ENCODE assay signal across 24 mouse cellular contexts in the genomic region with DNA sequence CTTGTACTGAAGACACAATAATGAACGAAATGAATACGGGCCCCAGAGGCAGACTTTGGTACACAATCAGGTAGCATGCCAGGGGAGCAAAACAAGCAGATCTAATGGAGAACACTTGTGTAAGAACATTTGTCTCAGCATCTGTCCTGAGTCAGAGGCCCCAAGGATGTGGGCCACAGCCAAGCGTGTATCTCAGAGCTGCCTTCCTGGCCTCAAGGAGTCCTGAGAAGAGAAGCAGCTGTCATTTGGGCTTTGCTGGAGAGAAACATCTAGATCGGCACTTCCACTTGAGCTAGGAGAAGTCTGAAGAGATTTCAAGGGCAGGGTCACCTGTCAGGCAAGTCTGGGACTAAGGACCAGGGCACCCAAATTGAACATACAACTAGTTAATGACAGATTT.
DNase-seq lines count a peak whose midpoint lies in the region; ATAC-seq and TF ChIP-seq lines count a peak whose summit lies in the region.
"Had no signal": no experiment of that assay in that cellular context is flagged by ENCODE, and none has a peak within 500 bp of the region (broad histone marks: within the 10 kb centered on the region; RNA-seq: fewer than 3 reads in every experiment).

No protein-coding gene starts in this region.

- no peak overlapping the region for H3K4me2 ChIP-seq in heart, embryonic 12.5 days
- H3K4me2 ChIP-seq in neural tube, embryonic 15.5 days, result no peak overlapping the region
- H3K4me2 ChIP-seq in liver, postnatal 0 days (ENCODE audit: low read depth, low read length), result no peak overlapping the region
- H3K4me2 ChIP-seq: embryonic facial prominence, embryonic 15.5 days; forebrain, embryonic 15.5 days; hindbrain, embryonic 14.5 days; limb, embryonic 12.5 days; liver, embryonic 11.5 days; midbrain, embryonic 13.5 days; neural tube, embryonic 12.5 days had no signal

- intact Hi-C loops in heart, postnatal 14 days (cut with DNase I), result no loop called here

- no peak for TF ChIP-seq CTCF in liver, postnatal 0 days (IDR thresholded peaks at IDR 0.05; ENCODE audit: low read depth)

- H3K4me1 ChIP-seq in heart, embryonic 12.5 days (replicated peaks), result peaks cover 5% of the 10 kb centered on the region; the same call in 1 of the 2 replicates
- H3K4me1 ChIP-seq in neural tube, embryonic 15.5 days, result no peaks in the 10 kb centered on the region
- no peaks in the 10 kb centered on the region for H3K4me1 ChIP-seq in liver, postnatal 0 days (ENCODE audit: insufficient read depth)
- H3K4me1 ChIP-seq: embryonic facial prominence, embryonic 15.5 days; forebrain, embryonic 15.5 days; midbrain, embryonic 13.5 days; neural tube, embryonic 12.5 days had no signal

- H3K9ac ChIP-seq in heart, embryonic 12.5 days, result no peak overlapping the region
- no peak overlapping the region for H3K9ac ChIP-seq in neural tube, embryonic 15.5 days (replicated peaks)
- no peak overlapping the region for H3K9ac ChIP-seq in liver, postnatal 0 days (replicated peaks)
- H3K9ac ChIP-seq: embryonic facial prominence, embryonic 15.5 days; forebrain, embryonic 15.5 days; hindbrain, embryonic 14.5 days; limb, embryonic 12.5 days; midbrain, embryonic 13.5 days; neural tube, embryonic 12.5 days had no signal

- no peak for TF ChIP-seq EP300 in liver, postnatal 0 days (IDR thresholded peaks at IDR 0.05; ENCODE audit: low read depth)

- 74% methylated on average over 4 of the region's 4 CpGs for WGBS in heart, embryonic 12.5 days
- 96% methylated on average over 4 of the region's 4 CpGs for WGBS in neural tube, embryonic 15.5 days
- 78% methylated on average over 4 of the region's 4 CpGs for WGBS in liver, postnatal 0 days (ENCODE audit: insufficient replicate concordance)

- no peak overlapping the region for H3K4me3 ChIP-seq in heart, embryonic 12.5 days
- H3K4me3 ChIP-seq in neural tube, embryonic 15.5 days (replicated peaks), result no peak overlapping the region
- no peak overlapping the region for H3K4me3 ChIP-seq in liver, postnatal 0 days (ENCODE audit: low read depth, low read length)
- H3K4me3 ChIP-seq: embryonic facial prominence, embryonic 15.5 days; forebrain, embryonic 15.5 days; limb, embryonic 12.5 days; megakaryocyte, embryonic 14.5 days; midbrain, embryonic 13.5 days; neural tube, embryonic 12.5 days had no signal

- H3K36me3 ChIP-seq in heart, embryonic 12.5 days, result no peaks in the 10 kb centered on the region
- no peaks in the 10 kb centered on the region for H3K36me3 ChIP-seq in neural tube, embryonic 15.5 days
- H3K36me3 ChIP-seq in liver, postnatal 0 days (replicated peaks; ENCODE audit: insufficient read depth, low read length), result no peaks in the 10 kb centered on the region
- H3K36me3 ChIP-seq: embryonic facial prominence, embryonic 15.5 days; forebrain, embryonic 15.5 days; limb, embryonic 12.5 days; midbrain, embryonic 13.5 days; neural tube, embryonic 12.5 days had no signal

- no peaks in the 10 kb centered on the region for H3K9me3 ChIP-seq in heart, embryonic 12.5 days (replicated peaks)
- no peaks in the 10 kb centered on the region for H3K9me3 ChIP-seq in neural tube, embryonic 15.5 days (replicated peaks)
- no peaks in the 10 kb centered on the region for H3K9me3 ChIP-seq in liver, postnatal 0 days (ENCODE audit: low read length)
- H3K9me3 ChIP-seq: embryonic facial prominence, embryonic 15.5 days; forebrain, embryonic 15.5 days; limb, embryonic 12.5 days; megakaryocyte, embryonic 14.5 days; midbrain, embryonic 13.5 days; neural tube, embryonic 12.5 days had no signal

- no peaks in the 10 kb centered on the region for H3K27me3 ChIP-seq in heart, embryonic 12.5 days (replicated peaks)
- no peaks in the 10 kb centered on the region for H3K27me3 ChIP-seq in neural tube, embryonic 15.5 days (replicated peaks)
- H3K27me3 ChIP-seq in liver, postnatal 0 days (ENCODE audit: insufficient read depth, low read length), result no peaks in the 10 kb centered on the region
- H3K27me3 ChIP-seq: embryonic facial prominence, embryonic 15.5 days; forebrain, embryonic 15.5 days; limb, embryonic 12.5 days; midbrain, embryonic 13.5 days; neural tube, embryonic 12.5 days had no signal

- H3K27ac ChIP-seq in heart, embryonic 12.5 days (ENCODE audit: poor library complexity, severe bottlenecking), result no peak overlapping the region
- no peak overlapping the region for H3K27ac ChIP-seq in neural tube, embryonic 15.5 days (replicated peaks)
- no peak overlapping the region for H3K27ac ChIP-seq in liver, postnatal 0 days (ENCODE audit: low read depth)
- H3K27ac ChIP-seq: embryonic facial prominence, embryonic 15.5 days; forebrain, embryonic 15.5 days; hindbrain, embryonic 14.5 days; limb, embryonic 12.5 days; midbrain, embryonic 13.5 days; neural tube, embryonic 12.5 days had no signal

- ATAC-seq in heart, embryonic 12.5 days (ENCODE audit: insufficient number of reproducible peaks, low FRiP score), result no peak
- no peak for ATAC-seq in neural tube, embryonic 15.5 days (ENCODE audit: low FRiP score)
- ATAC-seq in liver, postnatal 0 days, result no peak
- ATAC-seq: forebrain, embryonic 15.5 days; inflammation-experienced regulatory T-cells, adult 6 months; midbrain, embryonic 13.5 days had no signal

- peak; percentile 55 to 66 for DNase-seq in heart, adult 18-20 months
- DNase-seq in heart, adult 9 months (ENCODE audit: low spot score in 2 of 2), result peak; percentile 55 to 61
- peak; percentile 43 to 49 for DNase-seq in heart, postnatal 14 days
- peak; percentile 52 for DNase-seq in lung, postnatal 10 days
- no peak for DNase-seq in liver, postnatal 0 days
- no peak for DNase-seq in urinary bladder, postnatal 4 days (ENCODE audit: low spot score in 2 of 2)
- DNase-seq: adrenal gland, postnatal 36 days; cerebellum, adult 9-10 months; kidney, adult 8-10 months; kidney, postnatal 14 days; retina, postnatal 1 day; right cerebral cortex, postnatal 25 days; thymus, postnatal 25 days had no signal

Comparison
In these comparisons a context has a peak if more than half of its experiments do, and no peak if none do; other contexts are left out.
1. DNase-seq: peak in heart, adult 18-20 months (2 of 2), heart, adult 9 months (2 of 2), heart, postnatal 14 days (2 of 2) and lung, postnatal 10 days (single experiment); none in liver, postnatal 0 days (single experiment) and urinary bladder, postnatal 4 days (0 of 2).